10 mouse cellular contexts compared by ENCODE assay signal in genomic region chr5:36226296-36226695, GRCm38 (mm10). TPM values are rescaled to one million over a fixed set of nuclear protein-coding genes. Genes with fewer than 3 reads are reported as not detected.
DNase-seq lines count a peak whose midpoint lies in the region; ATAC-seq and TF ChIP-seq lines count a peak whose summit lies in the region.
"Had no signal": no experiment of that assay in that cellular context is flagged by ENCODE, and none has a peak within 500 bp of the region (broad histone marks: within the 10 kb centered on the region; RNA-seq: fewer than 3 reads in every experiment).

No protein-coding gene starts in this region.

- no peaks in the 10 kb centered on the region for H3K36me3 ChIP-seq in kidney, embryonic 14.5 days (ENCODE audit: control insufficient read depth, insufficient read depth, low read length)
- no peaks in the 10 kb centered on the region for H3K36me3 ChIP-seq in midbrain, embryonic 12.5 days

- H3K4me2 ChIP-seq in kidney, embryonic 14.5 days (replicated peaks; ENCODE audit: low read depth, low read length) = no peak overlapping the region
- no peak overlapping the region for H3K4me2 ChIP-seq in midbrain, embryonic 12.5 days (replicated peaks)

- H3K27me3 ChIP-seq in kidney, embryonic 14.5 days (ENCODE audit: control insufficient read depth, insufficient read depth, low read length) = no peaks in the 10 kb centered on the region
- H3K27me3 ChIP-seq in Patski = no peaks in the 10 kb centered on the region
- H3K27me3 ChIP-seq in midbrain, embryonic 12.5 days = no peaks in the 10 kb centered on the region; the same call in 1 of the 2 replicates

- H3K27ac ChIP-seq in kidney, embryonic 14.5 days (ENCODE audit: low read depth, low read length) = peak overlapping the region; percentile 3; the same call in 1 of the 2 replicates
- H3K27ac ChIP-seq in midbrain, embryonic 12.5 days (replicated peaks) = peak overlapping the region; percentile 47

- no peak overlapping the region for H3K9ac ChIP-seq in kidney, embryonic 14.5 days (ENCODE audit: low read depth, low read length)
- no peak overlapping the region for H3K9ac ChIP-seq in midbrain, embryonic 12.5 days (replicated peaks)

- TF ChIP-seq CTCF in Patski (IDR thresholded peaks at IDR 0.05) = no peak

- POLR2A ChIA-PET in Patski (lab: Charles Lee) = interaction anchor here (1.4 kb wide), 1 partner anchor 66 kb away, joined by 3 read pairs; no protein-coding TSS in a partner anchor

- no peaks in the 10 kb centered on the region for H3K4me1 ChIP-seq in kidney, embryonic 14.5 days (ENCODE audit: control insufficient read depth, insufficient read depth, low read length)
- peaks cover 48% of the 10 kb centered on the region for H3K4me1 ChIP-seq in midbrain, embryonic 12.5 days

- in situ Hi-C loops in Patski (cut with MboI; ENCODE audit: low pct_unique_long_range_greater_than_20kb) = no loop called here

- H3K4me3 ChIP-seq in kidney, embryonic 14.5 days (ENCODE audit: low read length) = no peak overlapping the region
- H3K4me3 ChIP-seq in midbrain, embryonic 12.5 days = no peak overlapping the region

- H3K9me3 ChIP-seq in kidney, embryonic 14.5 days (ENCODE audit: control insufficient read depth, low read length) = no peaks in the 10 kb centered on the region
- no peaks in the 10 kb centered on the region for H3K9me3 ChIP-seq in midbrain, embryonic 12.5 days

- CTCF ChIA-PET in Patski (lab: Charles Lee) = no interaction called here

- WGBS in kidney, embryonic 14.5 days = 47% methylated on average over 11 of the region's 11 CpGs
- 71% methylated on average over 11 of the region's 11 CpGs for whole genome bisulfite sequencing in midbrain, embryonic 12.5 days

- no peak for DNase-seq in kidney, postnatal 36 days
- DNase-seq in Patski (ENCODE audit: low read depth, low spot score) = peak; percentile 96
- DNase-seq in frontal cortex, postnatal 14 days (ENCODE audit: low spot score in 2 of 2) = peak; percentile 49 to 57
- DNase-seq in spleen, adult 12 weeks (ENCODE audit: low spot score) = no peak
- DNase-seq in spleen, postnatal 4 days (ENCODE audit: low spot score in 2 of 2) = no peak
- no peak for DNase-seq in heart, postnatal 36 days
- DNase-seq: gastrocnemius, postnatal 25 days had no signal

- intact Hi-C loops in heart, postnatal 36 days (cut with DNase I) = no loop called here

- ATAC-seq in kidney, embryonic 14.5 days (ENCODE audit: low FRiP score, low TSS enrichment) = no peak
- ATAC-seq in Patski = peak; percentile 97
- no peak for ATAC-seq in midbrain, embryonic 12.5 days (ENCODE audit: low FRiP score, low read depth)

RNA-seq across cellular contexts. Expression of gene Psapl1, which starts 22.5 kb away (rescaled TPM):
- polyA plus RNA-seq in kidney, embryonic 14.5 days (2014; fragmentation: Nextera tagmentation; extraction: Ambion mirVana) = 0.11 TPM in 2 replicates
- polyA plus RNA-seq in Patski (2021) = not detected
- 0.15 and 0.20 TPM in 2 replicates for polyA plus RNA-seq in midbrain, embryonic 12.5 days (2016; fragmentation: Nextera tagmentation; extraction: Ambion mirVana)
- not detected for total RNA-seq in heart, postnatal 36 days (2021)
- total RNA-seq: gastrocnemius, postnatal 25 days; megakaryocyte-erythroid progenitor cell, adult 5-6 weeks had no signal

Comparison
In these comparisons a context has a peak if more than half of its experiments do, and no peak if none do; other contexts are left out.
1. DNase-seq: peak in Patski (single experiment) and frontal cortex, postnatal 14 days (2 of 2); none in kidney, postnatal 36 days (0 of 2), spleen, adult 12 weeks (single experiment), spleen, postnatal 4 days (0 of 2) and heart, postnatal 36 days (0 of 2).